Mouse (Mus musculus) MN1 (cell line): Measurements from ENCODE around the gene Cyb5b.

Experiments used
- DNase-seq: peaks from one replicate; pipeline ENCODE4 v3.0.0-alpha.2; 2016; ENCODE audit warnings: low spot score

The Cyb5b gene

GRCm38 (mm10) chr8:107227011-107227626 is 76.7 kb downstream of the Cyb5b start:
- DNase-seq: no peak

- no peak for DNase-seq
These were observed 82.8 kb downstream of the Cyb5b start for GRCm38 (mm10) chr8:107233251-107233650.

- DNase-seq: no peak
These were observed 83.3 kb downstream of the Cyb5b start for GRCm38 (mm10) chr8:107233718-107234117.
